Mouse (Mus musculus) CD8-positive naive resting alpha-beta T cell, adult 2 months (primary cell): ENCODE results near the gene Ccr7.
A peak's percentile ranks its signal among the peaks of the same experiment; 100 is the strongest.

Source experiments
- DNase-seq, 2 experiments: peaks; one replicate each; pipeline ENCODE4 v3.0.0; 2022; ENCODE audit warnings: low read depth in 2 of 2, low spot score in 2 of 2

Ccr7 gene

GRCm38 (mm10) chr11:99118420-99118819 lies 36.5 kb downstream of the Ccr7 start:
- DNase-seq = no peak

GRCm38 (mm10) chr11:99117907-99118306 lies 37.0 kb downstream of the Ccr7 start:
- no peak for DNase-seq

- peak; percentile 50 to 53 for DNase-seq
Measured at GRCm38 (mm10) chr11:99115940-99116339, 38.9 kb downstream of the Ccr7 start.

GRCm38 (mm10) chr11:99113111-99113510 lies 41.8 kb downstream of the Ccr7 start:
- no peak for DNase-seq

- no peak for DNase-seq
Measured at GRCm38 (mm10) chr11:99112700-99113099, 42.2 kb downstream of the Ccr7 start.

GRCm38 (mm10) chr11:99111631-99112030 lies 43.2 kb downstream of the Ccr7 start:
- no peak for DNase-seq

- no peak for DNase-seq
Measured at GRCm38 (mm10) chr11:99111155-99111554, 43.7 kb downstream of the Ccr7 start.

GRCm38 (mm10) chr11:99110370-99111110 lies 44.3 kb downstream of the Ccr7 start:
- no peak for DNase-seq

- no peak for DNase-seq
Measured at GRCm38 (mm10) chr11:99108296-99108695, 46.6 kb downstream of the Ccr7 start.

- DNase-seq = no peak
Measured at GRCm38 (mm10) chr11:99105981-99106726, 48.7 kb downstream of the Ccr7 start.

GRCm38 (mm10) chr11:99104609-99105410 lies 50.1 kb downstream of the Ccr7 start:
- peak; percentile 71 to 81 for DNase-seq

GRCm38 (mm10) chr11:99102575-99103270 lies 52.2 kb downstream of the Ccr7 start:
- no peak for DNase-seq

- DNase-seq = no peak
Measured at GRCm38 (mm10) chr11:99101693-99102092, 53.2 kb downstream of the Ccr7 start.

GRCm38 (mm10) chr11:99100215-99100614 lies 54.7 kb downstream of the Ccr7 start:
- DNase-seq = no peak

GRCm38 (mm10) chr11:99099516-99099915 lies 55.4 kb downstream of the Ccr7 start:
- DNase-seq = no peak

- DNase-seq = no peak
Measured at GRCm38 (mm10) chr11:99098924-99099323, 56.0 kb downstream of the Ccr7 start.

- no peak for DNase-seq
Measured at GRCm38 (mm10) chr11:99096996-99097774, 57.7 kb downstream of the Ccr7 start.

GRCm38 (mm10) chr11:99096417-99096816 lies 58.5 kb downstream of the Ccr7 start:
- DNase-seq = no peak

GRCm38 (mm10) chr11:99095759-99096158 lies 59.1 kb downstream of the Ccr7 start:
- DNase-seq = no peak
